Mouse (Mus musculus) stomach, postnatal 0 days (tissue): Measurements from ENCODE around the gene Enho. TPM values are rescaled to one million over a fixed set of nuclear protein-coding genes. Genes with fewer than 3 reads are reported as not detected.
A peak's percentile ranks its signal among the peaks of the same experiment; 100 is the strongest.

ENCODE experiments used
- ATAC-seq: fragments of 200-750 bp; cut with Nextera tagmentation; 2 replicates; pipeline ENCODE4 v1.8.0; 2017; ENCODE audit not compliant: low FRiP score, low TSS enrichment
- DNase-seq: peaks from one replicate; pipeline ENCODE4 v3.0.0-alpha.2; 2016; ENCODE audit warnings: low spot score
- H3K27ac ChIP-seq: fragments of 300-500 bp; sonication (generic); replicated peaks from 2 replicates; pipeline ENCODE4 v1.5.1; 2014; ENCODE audit warnings: mild to moderate bottlenecking, control low read depth
- H3K27me3 ChIP-seq: fragments of 300-500 bp; sonication (generic); 2 replicates; pipeline ENCODE4 v1.6.1; 2014; ENCODE audit warnings: low read length; ENCODE audit not compliant: control insufficient read depth, insufficient read depth
- H3K36me3 ChIP-seq: fragments of 300-500 bp; sonication (generic); 2 replicates; pipeline ENCODE4 v1.6.1; 2014; ENCODE audit warnings: low read length, mixed read lengths; ENCODE audit not compliant: control insufficient read depth, insufficient read depth
- H3K4me1 ChIP-seq: fragments of 300-500 bp; sonication (generic); replicated peaks from 2 replicates; pipeline ENCODE4 v1.6.1; 2014; ENCODE audit warnings: antibody characterized with exemption; ENCODE audit not compliant: control insufficient read depth, insufficient read depth
- H3K4me2 ChIP-seq: fragments of 300-500 bp; sonication (generic); replicated peaks from 2 replicates; pipeline ENCODE4 v1.6.1; 2014; ENCODE audit warnings: low read depth, mild to moderate bottlenecking, control low read depth, moderate library complexity
- H3K4me3 ChIP-seq: fragments of 300-500 bp; sonication (generic); 2 replicates; pipeline ENCODE4 v1.5.1; 2014; ENCODE audit warnings: low read depth, low read length, control low read depth
- H3K9ac ChIP-seq: fragments of 300-500 bp; sonication (generic); 2 replicates; pipeline ENCODE4 v1.6.1; 2014; ENCODE audit warnings: mild to moderate bottlenecking, low read length, control low read depth, mixed read lengths
- H3K9me3 ChIP-seq: fragments of 300-500 bp; sonication (generic); 2 replicates; pipeline ENCODE4 v1.6.1; 2016; ENCODE audit warnings: low read length; ENCODE audit not compliant: control insufficient read depth
- CTCF ChIP-seq: IDR thresholded peaks from 2 replicates; pipeline ENCODE4 v1.5.1; 2016; ENCODE audit warnings: antibody characterized with exemption, low read depth, mild to moderate bottlenecking, moderate library complexity
- EP300 ChIP-seq: optimal IDR thresholded peaks from 2 replicates; pipeline ENCODE3; 2016; ENCODE audit warnings: antibody characterized with exemption
- WGBS: fragments of 180-500 bp; shearing (Covaris S2); extraction: QIAGEN DNeasy Blood & Tissue Kit; methylation state at CpG from one replicate; pipeline ENCODE4 v1.1.7; 2014; 5-methylcytosine and 5-hydroxymethylcytosine counted together
- polyA plus RNA-seq: library from polyadenylated mRNA; unstranded; fragments of >200 nt; fragmentation: Nextera tagmentation; extraction: Ambion mirVana; gene quantifications from 2 replicates; pipeline ENCODE4 v1.2.1, GENCODE M21; 2015

The Enho gene
- polyA plus RNA-seq, 1 experiment from 2014 or later = 50.5 TPM

DNA sequence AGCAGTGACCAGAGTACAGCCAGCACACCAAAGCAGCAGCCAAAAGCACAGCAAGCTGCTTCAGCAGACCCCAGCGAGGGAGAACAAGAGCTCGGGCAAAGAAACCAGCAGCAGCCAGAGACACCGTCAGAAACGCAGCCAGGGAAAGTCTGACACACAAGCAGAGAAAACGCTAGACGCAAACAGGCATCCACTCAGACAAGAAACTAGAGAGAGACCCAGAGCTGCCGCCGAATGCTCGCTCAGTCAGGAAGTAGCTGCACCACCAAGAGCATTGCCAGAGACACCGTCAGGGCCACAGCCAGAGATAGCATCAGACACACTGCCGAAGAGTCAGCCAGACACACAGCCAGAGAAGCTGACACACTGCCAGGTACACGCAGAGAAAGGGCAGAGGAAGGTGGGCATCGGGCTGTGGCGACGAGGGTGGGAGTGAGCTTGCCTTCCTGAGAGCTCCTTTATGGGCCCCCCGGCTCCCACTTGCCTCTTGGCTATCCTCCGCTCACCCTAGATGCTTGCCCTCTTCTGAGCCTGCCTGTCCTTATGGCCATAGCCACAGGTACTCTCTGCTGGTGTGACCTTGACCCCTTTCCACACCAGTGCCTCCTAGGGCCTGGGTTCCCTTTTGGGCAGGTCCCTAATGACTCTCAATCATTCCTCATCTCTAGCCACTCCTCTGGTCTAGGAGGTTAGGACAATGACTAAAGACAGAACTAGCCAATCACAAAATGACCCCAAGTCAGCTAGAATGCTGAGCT, 36.3 kb upstream of the Enho start:
- TF ChIP-seq CTCF (no peak), EP300 (no peak)
- Histone ChIP-seq H3K4me3 (no peak overlapping the region), H3K27ac (no peak overlapping the region), H3K9ac (no peak overlapping the region), H3K9me3 (no peaks in the 10 kb centered on the region), H3K27me3 (no peaks in the 10 kb centered on the region), H3K4me1 (peaks cover 2% of the 10 kb centered on the region; the same call in 1 of the 2 replicates), H3K4me2 (no peak overlapping the region), H3K36me3 (no peaks in the 10 kb centered on the region)
- ATAC-seq (no peak), DNase-seq (no peak)
- 56% methylated on average over 17 of the region's 17 CpGs for WGBS

DNA sequence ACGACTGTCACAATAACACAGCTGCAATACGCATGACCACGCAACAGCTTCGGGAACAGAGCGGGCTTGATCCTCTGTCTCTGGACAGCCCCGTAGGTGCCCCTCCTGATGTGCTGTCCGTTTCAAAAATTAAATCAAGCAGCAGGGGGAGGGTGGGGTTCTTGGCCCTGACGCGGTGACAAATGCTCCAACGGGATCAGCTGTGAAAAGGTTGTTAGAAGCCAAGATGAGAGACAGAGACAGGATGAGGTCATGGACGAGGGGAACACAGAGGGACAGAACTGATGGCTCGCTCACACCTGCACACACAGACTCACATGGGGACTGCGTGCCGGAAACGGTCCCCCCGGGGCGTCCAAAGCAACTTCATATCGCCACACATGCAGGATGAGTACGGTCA, 33.1 kb upstream of the Enho start:
- Histone ChIP-seq H3K36me3 (no peaks in the 10 kb centered on the region), H3K27ac (no peak overlapping the region), H3K4me1 (peaks cover 2% of the 10 kb centered on the region; the same call in 1 of the 2 replicates), H3K27me3 (no peaks in the 10 kb centered on the region), H3K4me2 (no peak overlapping the region), H3K9ac (no peak overlapping the region), H3K4me3 (no peak overlapping the region), H3K9me3 (no peaks in the 10 kb centered on the region)
- ATAC-seq (no peak), DNase-seq (no peak)
- 68% methylated on average over 19 of the region's 19 CpGs for WGBS
- TF ChIP-seq CTCF (no peak), EP300 (no peak)

DNA sequence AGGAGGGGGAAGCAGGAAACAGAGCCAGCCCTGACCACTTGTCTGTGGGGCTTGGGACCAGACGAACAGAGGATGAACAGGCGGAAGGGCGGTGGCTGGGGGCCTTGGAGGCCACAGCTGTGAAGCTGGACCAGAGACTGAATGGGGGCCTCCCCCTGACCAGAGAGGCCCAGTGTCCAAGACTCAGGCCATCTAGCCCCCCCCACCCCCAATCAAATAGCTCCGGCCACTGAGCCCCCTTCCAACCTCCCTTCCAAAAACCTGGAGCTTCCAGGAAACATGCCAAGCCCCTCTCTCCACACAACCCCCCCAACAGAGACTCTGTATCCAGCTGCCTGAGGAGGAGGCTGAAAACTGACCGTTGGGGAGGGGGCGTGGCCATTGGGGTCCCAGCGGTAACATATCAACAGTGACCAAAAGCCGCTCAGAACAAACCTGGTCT, 32.4 kb upstream of the Enho start:
- Histone ChIP-seq H3K4me3 (no peak overlapping the region), H3K27me3 (no peaks in the 10 kb centered on the region), H3K36me3 (no peaks in the 10 kb centered on the region), H3K4me1 (peaks cover 2% of the 10 kb centered on the region; the same call in 1 of the 2 replicates), H3K4me2 (no peak overlapping the region), H3K27ac (no peak overlapping the region), H3K9me3 (no peaks in the 10 kb centered on the region), H3K9ac (no peak overlapping the region)
- ATAC-seq = no peak
- TF ChIP-seq CTCF (no peak), EP300 (no peak)
- WGBS = 30% methylated on average over 8 of the region's 8 CpGs
- DNase-seq = no peak

DNA sequence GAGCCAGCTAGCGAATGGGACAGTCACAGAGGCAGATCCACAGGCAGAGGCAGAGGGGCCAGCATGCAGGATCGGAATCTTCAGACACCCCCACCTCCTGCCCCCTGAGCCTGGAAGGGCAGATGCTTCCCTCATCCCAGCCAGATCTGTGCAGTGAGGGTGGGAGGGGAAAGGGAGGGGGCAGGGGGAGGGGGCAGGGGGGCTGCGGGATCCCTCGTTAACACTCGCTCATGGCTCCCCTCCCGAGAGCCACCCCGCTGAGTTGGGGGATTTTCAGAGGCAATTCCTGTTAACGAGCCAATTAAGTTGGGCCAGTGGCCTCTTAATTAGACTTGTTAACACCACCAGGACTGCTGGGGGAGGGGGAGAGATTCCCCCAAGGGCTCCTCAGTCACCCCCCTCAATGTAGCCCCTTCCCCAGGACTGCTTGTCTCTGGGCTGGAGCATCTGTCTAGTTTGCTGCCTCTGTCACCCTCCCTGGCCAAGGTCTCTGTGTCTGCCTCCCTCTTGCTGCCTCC, 31.9 kb upstream of the Enho start:
- no peak overlapping the region for H3K4me2 ChIP-seq
- no peak overlapping the region for H3K27ac ChIP-seq
- peaks cover 2% of the 10 kb centered on the region; the same call in 1 of the 2 replicates for H3K4me1 ChIP-seq
- H3K27me3 ChIP-seq = no peaks in the 10 kb centered on the region
- H3K9me3 ChIP-seq = no peaks in the 10 kb centered on the region
- H3K36me3 ChIP-seq = no peaks in the 10 kb centered on the region
- 38% methylated on average over 8 of the region's 8 CpGs for WGBS
- no peak for DNase-seq
- peak; percentile 34; the same call in 1 of the 2 replicates for ATAC-seq
- no peak for TF ChIP-seq CTCF
- no peak for TF ChIP-seq EP300
- no peak overlapping the region for H3K4me3 ChIP-seq
- no peak overlapping the region for H3K9ac ChIP-seq

DNA sequence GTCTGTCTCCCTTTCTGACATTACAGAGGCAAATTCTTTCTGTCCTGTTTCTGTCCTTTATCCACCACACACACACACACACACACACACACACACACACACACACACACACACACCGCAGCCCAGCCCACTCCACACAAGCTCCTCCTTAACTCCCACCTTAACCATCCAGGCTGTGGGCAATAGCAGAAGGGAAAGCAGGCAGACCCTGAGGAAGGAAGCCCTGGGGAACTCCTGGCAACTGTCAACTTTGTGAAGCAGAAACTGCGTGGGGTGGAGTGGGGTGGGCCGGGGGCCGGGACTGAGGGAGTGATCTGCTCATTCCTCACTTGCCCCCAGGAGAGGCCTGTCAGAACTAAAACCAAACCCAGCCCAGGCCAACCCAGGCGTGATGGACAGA, 31.4 kb upstream of the Enho start:
- DNase-seq (no peak), ATAC-seq (0 out of 2 replicates have a peak, but pooled peaks have one; percentile 11)
- no peak overlapping the region for H3K9ac ChIP-seq
- H3K4me1 ChIP-seq = no peaks in the 10 kb centered on the region; the same call in 1 of the 2 replicates
- no peaks in the 10 kb centered on the region for H3K36me3 ChIP-seq
- H3K4me3 ChIP-seq = no peak overlapping the region
- no peak for TF ChIP-seq EP300
- TF ChIP-seq CTCF = no peak
- H3K9me3 ChIP-seq = no peaks in the 10 kb centered on the region
- H3K27me3 ChIP-seq = no peaks in the 10 kb centered on the region
- WGBS = 39% methylated on average over 5 of the region's 5 CpGs
- no peak overlapping the region for H3K4me2 ChIP-seq
- H3K27ac ChIP-seq = no peak overlapping the region

DNA sequence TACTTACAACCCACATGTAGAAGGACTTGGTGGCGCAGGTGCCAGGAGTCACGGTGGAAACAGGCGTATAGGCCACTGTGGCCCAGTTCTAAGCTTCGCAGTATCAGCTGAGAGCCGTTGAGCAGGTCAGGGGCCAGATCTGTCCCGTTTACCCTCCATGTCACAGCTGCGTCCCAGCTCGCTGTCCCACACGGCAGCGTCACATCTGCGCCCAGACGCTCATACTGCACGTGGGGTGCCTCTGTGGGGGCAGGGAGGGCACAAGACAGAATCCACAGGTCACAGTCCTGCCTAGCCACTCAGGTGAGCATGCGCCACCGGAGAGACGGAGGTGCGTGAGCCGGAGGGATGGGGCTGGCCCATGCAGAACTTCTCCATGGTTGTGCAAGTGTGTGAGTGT, 30.7 kb upstream of the Enho start:
- DNase-seq (no peak), ATAC-seq (no peak)
- H3K36me3 ChIP-seq = no peaks in the 10 kb centered on the region
- H3K27me3 ChIP-seq = no peaks in the 10 kb centered on the region
- WGBS = 82% methylated on average over 18 of the region's 18 CpGs
- H3K9me3 ChIP-seq = no peaks in the 10 kb centered on the region
- H3K4me1 ChIP-seq = no peaks in the 10 kb centered on the region; the same call in 1 of the 2 replicates
- TF ChIP-seq CTCF (no peak), EP300 (no peak)
- H3K4me3 ChIP-seq = no peak overlapping the region
- H3K27ac ChIP-seq = no peak overlapping the region
- no peak overlapping the region for H3K4me2 ChIP-seq
- no peak overlapping the region for H3K9ac ChIP-seq
